Mouse (Mus musculus) intestine, embryonic 16.5 days (tissue): Measurements from ENCODE around the gene Bicc1. TPM values are rescaled to one million over a fixed set of nuclear protein-coding genes. Genes with fewer than 3 reads are reported as not detected.

ENCODE experiments used
- ATAC-seq: fragments of 200-750 bp; cut with Nextera tagmentation; 2 replicates; pipeline ENCODE4 v1.8.0; 2017; ENCODE audit warnings: moderate TSS enrichment, moderate library complexity
- H3K27ac ChIP-seq: fragments of 300-500 bp; sonication (generic); 2 replicates; pipeline ENCODE4 v1.5.1; 2014; ENCODE audit warnings: mild to moderate bottlenecking, low read length
- H3K27me3 ChIP-seq: fragments of 300-500 bp; sonication (generic); replicated peaks from 2 replicates; pipeline ENCODE4 v1.6.1; 2014; ENCODE audit warnings: low read length, control low read depth, mixed read lengths; ENCODE audit not compliant: control insufficient read depth, insufficient read depth
- H3K36me3 ChIP-seq: fragments of 300-500 bp; sonication (generic); 2 replicates; pipeline ENCODE4 v1.6.1; 2014; ENCODE audit warnings: low read length, control low read depth; ENCODE audit not compliant: control insufficient read depth, insufficient read depth
- H3K4me1 ChIP-seq: fragments of 300-500 bp; sonication (generic); 2 replicates; pipeline ENCODE4 v1.6.1; 2014; ENCODE audit warnings: low read length, control low read depth, mixed read lengths; ENCODE audit not compliant: control insufficient read depth, insufficient read depth
- H3K4me2 ChIP-seq: fragments of 300-500 bp; sonication (generic); 2 replicates; pipeline ENCODE4 v1.6.1; 2014; ENCODE audit warnings: low read depth, low read length, control low read depth
- H3K4me3 ChIP-seq: fragments of 300-500 bp; sonication (generic); 2 replicates; pipeline ENCODE4 v1.5.1; 2014; ENCODE audit warnings: mild to moderate bottlenecking, low read length
- H3K9ac ChIP-seq: fragments of 300-500 bp; sonication (generic); 2 replicates; pipeline ENCODE4 v1.6.1; 2014; ENCODE audit warnings: low read depth, low read length
- H3K9me3 ChIP-seq: fragments of 300-500 bp; sonication (generic); 2 replicates; pipeline ENCODE4 v1.6.1; 2016; ENCODE audit warnings: low read length, control low read depth; ENCODE audit not compliant: control insufficient read depth
- WGBS: fragments of 180-500 bp; shearing (Covaris S2); extraction: QIAGEN DNeasy Blood & Tissue Kit; methylation state at CpG from one replicate; pipeline ENCODE4 v1.1.7; 2014; 5-methylcytosine and 5-hydroxymethylcytosine counted together
- polyA plus RNA-seq: library from polyadenylated mRNA; unstranded; fragments of >200 nt; fragmentation: Nextera tagmentation; extraction: Ambion mirVana; gene quantifications from 2 replicates; pipeline ENCODE4 v1.2.1, GENCODE M21; 2015

The Bicc1 gene
- polyA plus RNA-seq, 1 experiment from 2014 or later, result 11.8 TPM

- Histone ChIP-seq H3K4me1 (peaks cover 4% of the 10 kb centered on the region; the same call in 1 of the 2 replicates), H3K27ac (no peak overlapping the region), H3K9ac (no peak overlapping the region), H3K36me3 (no peaks in the 10 kb centered on the region), H3K4me3 (no peak overlapping the region), H3K9me3 (no peaks in the 10 kb centered on the region), H3K4me2 (no peak overlapping the region), H3K27me3 (no peaks in the 10 kb centered on the region)
- no peak for ATAC-seq
- 72% methylated on average over 2 of the region's 2 CpGs for WGBS
Observed at GRCm38 (mm10) chr10:71060269-71060668, 99.2 kb downstream of the Bicc1 start.

GRCm38 (mm10) chr10:71058616-71059247 is 100.8 kb downstream of the Bicc1 start:
- H3K4me2 ChIP-seq, result no peak overlapping the region
- no peaks in the 10 kb centered on the region for H3K36me3 ChIP-seq
- H3K27me3 ChIP-seq, result no peaks in the 10 kb centered on the region
- no peak overlapping the region for H3K27ac ChIP-seq
- H3K4me3 ChIP-seq, result no peak overlapping the region
- WGBS, result 26% methylated on average over 14 of the region's 14 CpGs
- no peaks in the 10 kb centered on the region for H3K9me3 ChIP-seq
- no peak overlapping the region for H3K9ac ChIP-seq
- peaks cover 4% of the 10 kb centered on the region; the same call in 1 of the 2 replicates for H3K4me1 ChIP-seq
- ATAC-seq, result peak; percentile 59

GRCm38 (mm10) chr10:71058070-71058469 is 101.4 kb downstream of the Bicc1 start:
- Histone ChIP-seq H3K27ac (no peak overlapping the region), H3K36me3 (no peaks in the 10 kb centered on the region), H3K27me3 (no peaks in the 10 kb centered on the region), H3K4me3 (no peak overlapping the region), H3K9ac (no peak overlapping the region), H3K4me1 (peaks cover 4% of the 10 kb centered on the region; the same call in 1 of the 2 replicates), H3K9me3 (no peaks in the 10 kb centered on the region), H3K4me2 (no peak overlapping the region)
- ATAC-seq, result no peak
- 66% methylated on average over 5 of the region's 5 CpGs for WGBS

GRCm38 (mm10) chr10:71052748-71053147 is 106.8 kb downstream of the Bicc1 start:
- Histone ChIP-seq H3K9me3 (no peaks in the 10 kb centered on the region), H3K27ac (peak overlapping the region; percentile 55; the same call in 1 of the 2 replicates), H3K36me3 (no peaks in the 10 kb centered on the region), H3K9ac (no peak overlapping the region), H3K4me3 (no peak overlapping the region), H3K4me2 (no peak overlapping the region), H3K27me3 (no peaks in the 10 kb centered on the region), H3K4me1 (0 out of 2 replicates have a peak, but pooled peaks cover 4% of the 10 kb centered on the region)
- ATAC-seq, result 0 out of 2 replicates have a peak, but pooled peaks have one; percentile 26
- 64% methylated on average over 9 of the region's 9 CpGs for WGBS

- H3K4me1 ChIP-seq, result 0 out of 2 replicates have a peak, but pooled peaks cover 4% of the 10 kb centered on the region
- no peaks in the 10 kb centered on the region for H3K36me3 ChIP-seq
- H3K9me3 ChIP-seq, result no peaks in the 10 kb centered on the region
- no peak overlapping the region for H3K9ac ChIP-seq
- ATAC-seq, result no peak
- H3K4me2 ChIP-seq, result no peak overlapping the region
- H3K27me3 ChIP-seq, result no peaks in the 10 kb centered on the region
- WGBS, result 57% methylated on average over 7 of the region's 7 CpGs
- H3K4me3 ChIP-seq, result no peak overlapping the region
- no peak overlapping the region for H3K27ac ChIP-seq
Observed at GRCm38 (mm10) chr10:71052208-71052607, 107.3 kb downstream of the Bicc1 start.

- ATAC-seq, result no peak
- H3K4me1 ChIP-seq, result 0 out of 2 replicates have a peak, but pooled peaks cover 4% of the 10 kb centered on the region
- no peaks in the 10 kb centered on the region for H3K27me3 ChIP-seq
- H3K4me3 ChIP-seq, result no peak overlapping the region
- no peak overlapping the region for H3K9ac ChIP-seq
- no peaks in the 10 kb centered on the region for H3K9me3 ChIP-seq
- H3K27ac ChIP-seq, result no peak overlapping the region
- H3K4me2 ChIP-seq, result no peak overlapping the region
- H3K36me3 ChIP-seq, result no peaks in the 10 kb centered on the region
- WGBS, result 77% methylated on average over 10 of the region's 10 CpGs
Observed at GRCm38 (mm10) chr10:71050722-71051333, 108.7 kb downstream of the Bicc1 start.

GRCm38 (mm10) chr10:71049294-71049693 is 110.2 kb downstream of the Bicc1 start:
- no peak overlapping the region for H3K27ac ChIP-seq
- 83% methylated on average over 17 of the region's 17 CpGs for WGBS
- H3K4me3 ChIP-seq, result no peak overlapping the region
- no peaks in the 10 kb centered on the region for H3K36me3 ChIP-seq
- ATAC-seq, result no peak
- no peak overlapping the region for H3K4me2 ChIP-seq
- 0 out of 2 replicates have a peak, but pooled peaks cover 4% of the 10 kb centered on the region for H3K4me1 ChIP-seq
- H3K9ac ChIP-seq, result no peak overlapping the region
- H3K27me3 ChIP-seq, result no peaks in the 10 kb centered on the region
- H3K9me3 ChIP-seq, result no peaks in the 10 kb centered on the region

- no peak overlapping the region for H3K9ac ChIP-seq
- H3K27ac ChIP-seq, result no peak overlapping the region
- ATAC-seq, result no peak
- H3K36me3 ChIP-seq, result no peaks in the 10 kb centered on the region
- 93% methylated on average over 1 of the region's 1 CpGs for WGBS
- H3K9me3 ChIP-seq, result no peaks in the 10 kb centered on the region
- no peak overlapping the region for H3K4me3 ChIP-seq
- H3K4me1 ChIP-seq, result no peaks in the 10 kb centered on the region
- H3K4me2 ChIP-seq, result no peak overlapping the region
- no peaks in the 10 kb centered on the region for H3K27me3 ChIP-seq
Observed at GRCm38 (mm10) chr10:71044410-71044809, 115.1 kb downstream of the Bicc1 start.

- H3K4me1 ChIP-seq, result no peaks in the 10 kb centered on the region
- WGBS, result 51% methylated on average over 4 of the region's 4 CpGs
- no peak overlapping the region for H3K4me3 ChIP-seq
- ATAC-seq, result no peak
- no peaks in the 10 kb centered on the region for H3K36me3 ChIP-seq
- no peak overlapping the region for H3K4me2 ChIP-seq
- no peak overlapping the region for H3K9ac ChIP-seq
- H3K27me3 ChIP-seq, result no peaks in the 10 kb centered on the region
- H3K27ac ChIP-seq, result no peak overlapping the region
- H3K9me3 ChIP-seq, result no peaks in the 10 kb centered on the region
Observed at GRCm38 (mm10) chr10:71041874-71042273, 117.6 kb downstream of the Bicc1 start.
